Mouse (Mus musculus) layer of hippocampus, postnatal 10 days (tissue): ENCODE measurements around the gene Il9. TPM values are rescaled to one million over a fixed set of nuclear protein-coding genes. Genes with fewer than 3 reads are reported as not detected.

Experiments
- DNase-seq, 2 experiments: peaks; one replicate each; pipeline ENCODE4 v3.0.0; 2021; ENCODE audit warnings: low spot score in 2 of 2
- long read RNA-seq: library from polyadenylated mRNA; stranded (forward); transcript quantifications from one replicate; pipeline ENCODE4 v2.0.0, GENCODE M21; 2023
- total RNA-seq, 2 experiments: library from RNA; stranded (reverse); gene quantifications; 2 replicates each; pipeline ENCODE4 v1.2.3; 2021

Gene Il9
- total RNA-seq: not detected
- long read RNA-seq: 0 reads

DNA sequence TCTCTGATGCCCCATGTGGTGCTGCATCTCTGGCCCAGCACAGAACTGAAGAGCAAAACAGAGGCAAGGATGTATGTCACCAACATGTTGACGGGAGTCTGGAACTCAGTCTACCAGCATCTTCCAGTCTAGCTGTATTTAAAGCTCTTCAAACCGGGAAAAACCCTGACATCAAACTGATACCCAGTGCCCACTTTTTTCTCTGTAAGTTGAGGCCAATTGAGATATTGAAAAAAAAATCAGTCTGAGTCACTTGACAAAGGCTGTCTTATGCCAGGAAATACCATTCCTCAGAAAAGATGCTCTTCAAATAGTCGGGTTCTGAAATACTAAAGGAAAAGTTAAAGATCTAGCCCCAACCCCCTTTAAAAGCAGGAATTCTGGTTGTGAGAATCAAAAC, at the start of gene Il9:
Il9 (minus strand) TSS at position 101 of the 400 bp plus-strand sequence.
- no peak for DNase-seq

DNA sequence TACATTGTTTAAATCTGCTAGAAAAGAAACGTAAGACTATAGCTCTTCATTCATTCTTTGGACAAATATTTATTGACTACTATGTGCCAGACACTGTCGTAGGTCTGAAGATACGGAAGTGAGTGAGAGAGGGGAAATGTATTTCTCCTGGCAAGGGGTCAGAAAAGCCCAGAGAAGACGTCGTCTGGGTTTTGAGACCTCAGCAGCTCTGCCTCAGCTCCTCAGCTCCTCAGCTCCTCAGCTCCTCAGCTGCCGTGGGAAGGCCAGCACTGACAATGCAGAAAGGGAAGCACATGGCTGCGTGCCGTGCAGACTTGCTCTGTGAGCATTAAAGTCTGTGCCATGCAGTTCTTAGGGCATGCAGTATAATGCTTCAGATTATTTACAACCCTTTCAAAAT, 47.6 kb upstream of the Il9 start:
- DNase-seq: no peak

DNA sequence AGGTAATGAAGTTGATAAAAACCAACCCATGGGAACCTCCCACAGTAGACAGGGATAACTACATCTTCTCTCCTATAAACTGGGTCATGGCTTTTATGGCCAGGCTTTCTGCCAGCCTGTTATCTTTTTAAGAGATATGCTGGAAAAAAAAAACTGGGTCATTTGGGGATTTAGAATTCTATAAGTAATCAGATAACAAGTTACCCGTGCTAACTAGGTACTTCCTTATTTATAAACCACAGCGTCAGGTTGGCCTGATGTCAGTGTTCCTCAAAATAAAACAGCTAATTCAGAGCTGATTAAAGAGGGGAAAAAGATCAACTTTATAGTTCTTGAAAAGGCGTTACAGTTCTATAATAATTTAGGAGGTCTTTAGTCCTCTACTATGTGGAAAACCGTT, 47.0 kb upstream of the Il9 start:
- DNase-seq: no peak

DNA sequence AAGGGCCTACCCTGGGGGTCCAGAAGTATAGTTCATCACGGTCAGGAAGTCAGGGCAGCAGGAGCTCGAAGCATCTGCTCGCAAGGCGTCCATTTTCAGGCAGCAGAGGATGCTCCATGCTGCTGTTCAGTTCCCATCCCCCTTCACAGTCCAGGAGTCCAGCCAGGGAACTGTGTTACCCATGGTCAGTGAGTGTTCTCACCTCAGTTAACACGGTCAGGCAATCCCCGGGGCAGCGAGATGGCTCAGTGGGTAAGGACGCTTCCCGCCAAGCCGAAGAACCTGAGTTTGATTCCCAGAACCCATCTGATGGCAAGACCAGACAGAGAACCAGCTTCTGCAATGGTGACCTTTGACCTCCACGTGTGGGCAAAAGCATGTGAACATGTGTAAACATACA, 46.2 kb upstream of the Il9 start:
- no peak for DNase-seq

DNA sequence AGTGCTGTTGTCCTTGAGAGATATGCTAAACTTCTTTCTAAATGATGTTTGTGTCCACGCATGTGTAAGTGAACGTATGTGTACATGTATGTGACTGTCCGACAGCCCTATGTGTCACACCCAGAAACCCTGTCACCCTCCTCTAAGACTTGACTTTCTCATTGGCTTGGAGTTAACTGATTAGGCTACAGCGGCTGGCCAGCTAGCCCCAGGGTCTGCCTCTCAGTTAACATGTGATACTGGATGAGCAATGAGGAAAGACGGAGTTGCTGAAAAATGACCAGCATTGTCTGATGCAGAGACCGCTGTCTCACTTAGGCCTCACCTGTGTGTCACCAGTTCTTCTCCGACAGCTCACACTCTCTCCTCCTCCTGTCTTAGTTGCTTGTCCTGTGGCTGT, 45.8 kb upstream of the Il9 start:
- DNase-seq: no peak

DNA sequence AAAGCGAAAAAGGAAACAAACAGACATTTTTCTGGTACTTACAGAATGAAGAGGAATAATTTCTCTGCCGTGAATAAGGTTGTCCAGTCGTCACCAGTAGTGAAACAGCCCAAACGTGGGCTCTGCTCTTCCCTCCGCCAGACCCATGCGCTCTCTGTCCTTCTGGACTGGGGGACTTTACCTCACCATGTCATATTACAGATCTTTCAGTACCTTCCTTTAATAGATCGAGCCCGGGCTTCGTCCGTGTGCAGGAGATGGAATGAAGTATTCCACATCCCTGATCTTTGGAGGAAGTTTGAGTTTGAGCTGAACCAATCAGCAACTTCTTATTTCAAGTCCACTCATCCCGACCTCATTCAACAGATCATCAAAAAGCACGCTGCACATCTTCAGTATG, 44.8 kb upstream of the Il9 start:
- DNase-seq: no peak

DNA sequence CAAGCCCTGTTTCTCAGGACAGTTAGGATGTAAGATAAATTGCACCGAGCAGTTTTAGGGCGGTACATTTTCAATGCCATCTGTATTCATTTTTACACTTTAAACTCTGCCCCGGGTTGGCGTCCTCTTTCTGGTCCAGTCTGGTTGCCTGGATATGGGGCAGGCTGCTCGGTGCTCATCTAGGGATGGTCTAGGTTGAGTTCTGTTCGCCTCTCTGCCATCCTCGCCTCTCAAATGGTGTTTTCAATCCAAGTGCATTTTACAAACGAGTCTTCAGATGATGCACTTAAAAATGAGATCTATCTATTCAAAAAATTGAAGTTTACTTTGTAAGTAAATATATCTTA, 40.7 kb upstream of the Il9 start:
- DNase-seq: no peak

DNA sequence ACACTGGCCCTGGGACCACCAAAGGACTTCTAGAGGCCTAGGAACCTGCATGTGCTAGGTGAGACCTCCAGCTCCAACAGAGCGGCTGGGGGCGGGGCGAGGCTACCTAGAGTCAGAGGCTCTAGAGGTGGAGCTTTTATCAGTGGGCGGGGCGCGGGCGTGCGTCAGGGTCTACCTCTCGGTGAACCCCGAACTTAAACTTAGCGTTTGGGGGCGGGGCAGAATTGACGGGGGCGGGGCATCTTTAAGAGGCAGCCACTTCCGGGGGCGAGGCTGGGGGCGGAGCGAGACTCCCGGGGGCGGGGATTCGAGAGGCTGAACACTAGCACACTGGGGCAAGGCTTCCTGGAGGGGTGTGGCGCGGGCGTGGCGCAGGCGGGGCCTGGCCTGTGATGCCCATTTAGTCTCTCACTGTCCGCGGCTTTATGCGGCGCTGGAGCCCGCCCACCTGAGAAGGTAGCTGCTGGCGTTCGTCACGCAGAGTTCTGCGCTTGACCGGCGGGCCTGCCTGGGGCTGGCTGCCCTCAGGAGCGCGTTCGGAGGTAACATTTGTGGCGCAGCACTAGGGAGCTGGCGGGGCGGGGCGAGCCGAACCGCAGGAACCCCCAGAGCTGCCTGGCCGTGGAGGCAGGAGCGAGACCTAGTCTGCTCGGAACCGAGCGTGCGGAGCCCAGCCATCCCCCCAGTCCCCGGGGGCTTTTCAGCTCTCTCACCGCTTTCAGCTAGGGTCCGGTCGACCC, 40.2 kb upstream of the Il9 start, which contains the start of gene Fbxl21:
Fbxl21 (plus strand) TSS at position 392 of the 740 bp plus-strand sequence.
- DNase-seq: peak; percentile 79 to 88

DNA sequence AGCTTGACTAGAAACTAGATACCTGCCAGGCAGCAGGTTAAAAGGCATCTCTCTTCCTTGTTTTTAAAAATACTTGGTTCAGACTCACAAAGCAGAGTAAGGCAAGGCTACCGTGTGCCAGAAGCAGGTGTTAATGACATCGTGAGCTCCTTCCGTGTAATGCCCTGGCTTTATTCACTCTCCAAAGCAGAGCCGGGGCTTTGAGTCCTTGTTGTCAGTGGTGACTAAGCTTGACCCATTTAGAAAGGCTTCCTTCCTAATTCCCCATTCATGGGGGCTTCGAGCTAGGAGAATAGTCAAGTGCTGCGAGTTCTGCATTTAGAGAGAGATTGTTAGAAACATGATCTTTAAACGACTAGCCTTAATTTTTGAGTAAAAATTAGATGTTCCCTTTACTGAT, 34.8 kb upstream of the Il9 start:
- no peak for DNase-seq

DNA sequence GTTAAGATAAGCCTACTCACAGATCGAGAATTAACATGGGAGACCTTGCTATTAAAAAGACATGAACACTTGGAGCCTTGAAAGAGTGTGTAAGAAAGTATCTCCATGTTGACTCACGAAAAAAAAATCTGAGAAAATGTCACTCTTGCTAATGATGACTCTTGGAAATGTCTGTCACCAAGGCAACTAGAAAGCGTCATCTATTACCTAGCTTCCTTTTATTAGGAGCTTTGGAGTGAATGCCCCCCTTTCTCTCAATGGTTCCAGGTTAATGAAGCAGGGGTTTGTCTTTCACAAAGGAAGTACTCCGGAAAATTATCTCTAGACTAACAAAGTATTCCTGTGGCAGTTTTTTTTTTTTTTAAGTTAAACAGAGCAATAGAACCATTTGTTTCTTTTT, 34.3 kb upstream of the Il9 start:
- no peak for DNase-seq

DNA sequence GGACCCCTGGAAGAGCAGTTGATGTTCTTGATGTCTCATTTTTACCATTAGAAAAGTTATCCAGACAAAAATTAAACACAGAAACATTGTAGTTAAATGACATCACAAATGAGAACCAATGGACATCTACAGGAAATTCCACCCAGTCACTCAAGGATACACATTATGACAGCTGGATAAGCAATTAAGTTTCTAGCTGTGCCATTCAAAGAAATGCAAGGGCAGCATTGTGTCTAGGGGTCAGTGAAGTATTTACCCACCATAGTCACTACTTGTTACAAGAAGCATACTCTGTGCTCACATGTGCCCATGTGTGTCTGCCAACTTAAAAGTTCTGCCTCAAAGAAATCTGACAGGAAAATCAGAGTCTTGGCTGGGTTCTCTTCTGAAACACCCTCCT, 31.5 kb upstream of the Il9 start:
- no peak for DNase-seq

DNA sequence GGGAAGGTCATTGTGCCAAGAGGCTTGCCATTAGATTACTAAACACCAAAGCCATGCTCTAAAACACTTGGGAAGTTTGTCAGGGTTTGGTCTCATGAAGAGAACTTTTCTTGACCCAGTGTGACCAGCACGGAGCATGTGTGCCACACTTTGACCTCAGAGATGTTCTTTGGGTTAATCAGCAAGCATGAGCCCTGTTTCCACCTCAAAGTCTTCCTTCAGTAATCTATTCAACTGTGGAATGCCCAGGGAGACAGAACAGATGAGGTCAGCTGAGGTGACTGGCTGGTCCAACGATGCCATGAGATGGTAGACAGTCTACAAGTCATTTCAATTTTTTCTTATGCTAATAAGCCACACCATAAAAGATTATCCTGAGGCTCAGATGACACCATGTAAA, 27.8 kb upstream of the Il9 start:
- no peak for DNase-seq

DNA sequence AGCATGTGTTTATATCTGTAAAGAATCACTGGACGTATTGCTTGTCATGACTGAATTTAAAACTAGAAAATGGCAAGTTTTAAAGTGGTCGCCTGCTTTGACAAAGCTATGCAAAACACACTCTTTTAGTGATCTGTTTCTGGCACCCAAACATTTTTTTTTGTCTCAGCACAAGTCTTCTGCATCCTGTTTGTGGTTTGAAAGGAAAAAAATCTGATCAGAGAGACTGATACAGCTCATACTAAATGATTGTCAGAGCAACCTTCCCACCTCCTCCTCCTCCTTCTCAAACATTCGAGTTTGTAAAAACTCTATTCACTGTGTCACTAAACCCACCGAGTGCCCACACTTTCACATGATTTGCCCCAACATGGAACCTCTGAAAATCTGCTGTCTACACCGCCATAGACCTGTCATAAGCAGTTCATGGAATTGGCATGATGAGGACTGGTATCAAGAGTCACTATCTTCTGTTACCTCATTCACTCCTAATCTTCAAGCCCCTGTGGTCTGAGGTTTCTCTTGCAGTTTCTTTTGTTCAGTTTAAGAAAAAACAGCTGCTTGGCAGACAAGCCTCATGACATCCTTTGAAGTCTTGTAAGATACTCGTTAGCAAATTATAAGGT, 24.9 kb upstream of the Il9 start:
- DNase-seq: no peak

DNA sequence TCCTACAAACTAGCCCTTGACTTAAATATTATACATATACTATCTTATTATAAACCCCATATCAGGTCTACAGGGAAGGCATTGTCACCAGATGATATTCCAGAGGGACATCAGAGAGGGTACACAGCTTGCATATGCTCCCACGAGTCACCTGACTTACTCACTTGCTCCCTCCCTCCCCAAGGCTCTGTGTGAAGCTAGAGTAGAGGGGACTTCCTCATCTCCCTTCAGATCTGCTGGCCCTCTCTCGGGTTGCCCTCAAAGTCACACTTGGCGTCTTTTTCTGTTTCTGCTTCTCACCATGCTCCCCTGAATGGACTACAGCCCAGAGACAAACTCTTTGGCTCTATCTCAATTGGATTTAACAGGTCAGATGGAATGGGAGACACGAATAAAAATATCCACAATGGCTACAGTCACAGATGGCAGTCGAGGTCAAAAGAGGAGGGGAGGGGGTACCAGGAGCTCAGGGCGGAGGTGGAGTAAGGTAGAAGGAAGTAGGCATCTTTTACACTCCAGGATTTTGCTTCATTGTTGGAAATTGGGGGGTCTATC, 19.9 kb upstream of the Il9 start:
- DNase-seq: no peak

DNA sequence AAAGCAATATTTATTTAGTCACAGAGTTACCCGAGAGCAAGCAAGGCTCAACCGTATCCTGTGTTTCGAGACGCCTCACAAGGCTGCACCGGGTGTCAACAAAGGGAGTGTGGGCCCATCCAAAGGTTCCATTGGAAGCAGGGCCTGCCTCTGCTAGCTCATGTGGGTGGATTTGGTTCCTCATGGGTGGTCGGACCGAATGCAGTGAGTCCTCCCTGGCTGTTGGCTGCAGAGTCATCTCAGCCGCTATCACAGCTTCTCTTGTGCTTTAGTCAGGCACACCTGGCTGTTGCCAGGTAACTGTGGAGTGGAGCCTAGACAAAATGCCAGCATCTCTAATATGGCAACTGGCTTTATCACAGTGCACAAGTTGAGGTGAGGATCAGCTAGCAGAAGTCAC, 18.6 kb upstream of the Il9 start:
- DNase-seq: no peak

DNA sequence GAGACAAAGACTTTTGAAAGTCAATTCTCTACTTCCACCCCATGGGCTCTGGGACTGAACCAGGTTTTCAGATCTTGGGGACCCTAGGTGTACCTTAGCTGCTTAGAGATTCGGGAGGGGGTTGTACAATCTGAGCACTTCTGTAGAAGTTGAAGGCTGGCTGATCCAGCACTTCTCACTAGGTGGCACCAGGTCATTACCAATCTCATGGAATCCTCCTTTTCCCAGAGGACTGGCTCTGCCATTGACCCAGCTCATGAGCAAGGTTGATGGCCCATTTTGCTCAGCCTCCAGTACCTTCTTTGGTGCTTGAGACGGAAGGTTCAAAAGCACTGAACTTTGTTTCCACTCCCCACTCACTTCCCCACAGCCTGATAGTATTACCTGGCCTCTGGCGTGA, 18.1 kb upstream of the Il9 start:
- no peak for DNase-seq

DNA sequence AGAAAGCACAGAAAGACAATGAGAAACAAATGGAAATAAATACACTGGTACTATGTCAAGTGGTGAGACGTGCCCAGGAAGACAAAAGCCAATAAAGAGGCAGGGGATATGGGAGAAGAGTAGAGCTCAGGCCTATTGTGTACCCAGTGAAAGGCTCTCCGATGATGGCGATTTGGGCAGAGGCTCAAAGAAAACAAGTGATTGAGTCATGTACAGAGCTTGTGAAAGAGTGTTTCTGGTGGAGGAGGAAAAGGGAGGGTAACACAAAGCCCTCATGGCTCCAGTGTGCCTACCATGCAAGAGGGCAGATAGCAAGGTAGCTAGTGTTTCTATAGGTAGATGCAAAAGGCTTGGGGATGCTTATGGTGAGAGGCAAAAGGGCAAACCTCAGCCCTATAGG, 12.4 kb upstream of the Il9 start:
- DNase-seq: no peak

DNA sequence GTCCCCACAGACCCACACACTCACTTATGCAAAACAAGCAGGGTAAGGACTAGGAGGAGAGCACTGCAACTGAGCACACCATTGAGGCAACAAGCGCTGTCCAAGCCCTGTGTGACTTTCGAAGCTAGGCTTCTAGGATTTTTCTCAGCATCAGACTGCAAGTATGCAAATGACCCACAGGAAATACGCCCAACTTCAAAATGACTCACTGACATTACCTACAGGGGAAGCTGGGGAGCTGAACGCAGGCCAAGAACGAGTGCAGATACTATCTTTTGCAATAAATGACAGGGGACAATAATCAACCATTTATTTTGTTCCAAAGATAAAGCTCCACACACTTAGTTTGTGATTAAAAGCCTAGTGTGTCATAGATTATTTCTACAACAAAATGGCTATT, 6.0 kb upstream of the Il9 start:
- no peak for DNase-seq

DNA sequence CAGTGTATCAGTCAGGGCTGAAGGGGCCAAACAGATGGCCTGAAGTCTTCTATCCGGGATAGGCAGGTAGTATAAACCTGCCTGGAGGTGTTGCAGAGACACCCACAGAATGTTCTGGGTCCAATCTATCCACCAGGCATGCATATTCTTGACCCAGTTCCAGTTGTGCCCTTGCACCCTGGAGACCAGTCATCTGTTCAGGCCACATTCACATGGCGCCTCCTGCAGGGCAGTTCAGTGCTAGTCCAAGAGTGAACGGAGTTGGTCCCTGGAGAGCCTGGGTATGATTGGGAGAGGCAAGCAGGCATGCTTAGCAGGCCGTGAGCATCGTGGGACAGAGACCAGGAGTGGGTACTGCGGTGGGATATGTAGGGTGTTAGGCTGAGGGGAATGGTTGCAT, 4.0 kb downstream of the Il9 start:
- no peak for DNase-seq

DNA sequence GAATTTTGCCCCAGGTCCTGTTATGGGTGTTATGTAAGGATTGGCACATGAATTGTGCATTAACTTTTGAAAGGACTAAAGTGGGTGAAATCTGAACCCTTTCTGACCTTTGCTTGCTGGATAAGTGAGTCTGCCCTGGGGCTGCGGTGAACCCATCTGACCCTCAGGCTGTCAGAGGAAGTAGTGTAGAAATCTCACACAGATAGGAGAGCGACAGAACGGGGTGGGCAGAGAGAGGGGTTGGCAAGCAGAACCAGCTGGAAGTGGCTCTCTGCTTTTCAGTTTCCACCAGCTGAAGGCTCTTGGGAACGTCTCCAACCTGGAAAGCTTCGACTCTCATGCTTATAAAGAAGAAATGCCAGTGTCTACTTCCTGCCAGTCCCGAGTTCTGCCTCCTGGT, 4.8 kb downstream of the Il9 start:
- peak; percentile 44 to 63 for DNase-seq

DNA sequence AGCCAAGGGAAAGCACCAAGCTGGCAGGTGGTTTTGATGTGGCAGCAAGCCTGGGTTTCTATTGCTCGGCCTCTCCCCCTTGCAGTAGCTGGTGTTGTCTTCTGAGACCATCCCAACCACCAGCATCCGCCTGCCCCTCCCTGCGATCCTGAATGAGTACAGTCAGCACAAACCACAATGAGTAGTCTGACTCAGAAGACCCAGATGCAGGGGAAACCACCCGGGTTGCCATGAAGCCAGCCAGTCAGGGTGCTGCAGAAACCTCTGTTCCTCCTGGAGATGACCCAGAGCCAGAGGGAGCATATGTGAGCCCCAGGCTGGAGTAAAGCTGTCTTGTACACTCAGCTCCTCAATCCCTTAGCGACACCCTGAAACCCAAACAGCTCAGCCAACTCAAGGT, 5.3 kb downstream of the Il9 start:
- DNase-seq: no peak

DNA sequence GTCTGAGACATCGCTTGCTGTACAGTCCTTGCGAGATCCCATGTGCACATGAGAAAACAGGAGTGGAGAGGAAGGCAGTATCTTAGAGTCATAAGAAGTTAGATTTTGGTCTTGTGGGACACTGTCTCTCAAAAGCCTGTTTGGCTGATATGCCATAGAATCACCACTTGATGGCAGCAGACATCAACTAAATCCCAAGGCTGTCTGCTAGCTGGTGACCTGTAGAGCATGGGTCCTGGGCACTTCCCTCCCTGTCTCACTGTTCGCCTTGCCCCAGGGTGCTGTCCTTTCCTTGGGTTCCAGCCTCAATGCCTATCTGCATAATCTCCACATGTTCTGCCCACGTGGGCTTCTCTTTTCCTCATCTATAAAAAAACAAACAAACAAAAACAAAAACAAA, 6.7 kb downstream of the Il9 start:
- peak; percentile 56 to 58 for DNase-seq

DNA sequence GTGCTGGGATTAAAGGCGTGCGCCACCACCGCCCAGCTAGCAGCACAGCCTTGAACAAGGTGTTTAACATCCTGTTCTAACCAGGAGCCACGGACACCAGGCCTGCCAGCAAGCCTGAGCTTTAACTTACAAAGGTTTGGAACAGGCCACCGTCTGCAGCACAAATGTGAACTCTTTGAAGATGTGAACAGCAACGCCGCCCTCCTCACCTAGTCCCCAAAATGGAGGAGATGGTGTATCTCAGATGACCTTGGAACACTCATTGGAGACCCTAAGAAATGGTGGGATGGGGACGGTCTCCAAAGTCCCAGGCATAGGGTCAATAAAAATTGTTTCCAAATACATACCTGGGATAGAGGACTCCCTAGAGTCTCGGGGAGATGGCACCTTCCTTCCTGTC, 9.4 kb downstream of the Il9 start:
- no peak for DNase-seq
